Mouse (Mus musculus) 3134 (cell line): ENCODE measurements around the gene Slc9b1.

Source experiments
- DNase-seq: peaks from one replicate; pipeline ENCODE4 v3.0.0-alpha.2; 2011; ENCODE audit warnings: low spot score; ENCODE audit not compliant: insufficient read length; ENCODE audit errors: extremely low read depth

Gene Slc9b1

GRCm38 (mm10) chr3:135436901-135437616, 89.2 kb downstream of the Slc9b1 start:
- no peak for DNase-seq

- peak; percentile 100 for DNase-seq
Observed at GRCm38 (mm10) chr3:135437758-135438495, 90.1 kb downstream of the Slc9b1 start, which contains the start of gene Ube2d3. Ube2d3 (plus strand) TSS chr3:135438149.

- peak; percentile 93 for DNase-seq
Observed at GRCm38 (mm10) chr3:135438531-135438912, 90.7 kb downstream of the Slc9b1 start.

GRCm38 (mm10) chr3:135438913-135439531, 91.2 kb downstream of the Slc9b1 start:
- DNase-seq: peak; percentile 88

GRCm38 (mm10) chr3:135439651-135440050, 91.8 kb downstream of the Slc9b1 start:
- DNase-seq: no peak

GRCm38 (mm10) chr3:135440221-135440620, 92.4 kb downstream of the Slc9b1 start:
- peak; percentile 53 for DNase-seq

GRCm38 (mm10) chr3:135440621-135441020, 92.8 kb downstream of the Slc9b1 start:
- DNase-seq: no peak

- DNase-seq: no peak
Observed at GRCm38 (mm10) chr3:135444930-135445329, 97.1 kb downstream of the Slc9b1 start.
